Mouse (Mus musculus): ENCODE results near the gene Tmem109. TPM values are rescaled to one million over a fixed set of nuclear protein-coding genes. Genes with fewer than 3 reads are reported as not detected.

Gene Tmem109
- polyA plus RNA-seq, 1 experiment from 2014 or later: 94.5 TPM

- Histone ChIP-seq H3K9ac (ENCODE audit: low read length) (no peak overlapping the region), H3K27me3 (ENCODE audit: control insufficient read depth, insufficient read depth, low read length) (no peaks in the 10 kb centered on the region), H3K4me2 (ENCODE audit: low read length) (no peak overlapping the region), H3K4me3 (ENCODE audit: control insufficient read depth in 1 of 2, insufficient read depth in 1 of 2, low read depth in 1 of 2, low read length in 2 of 2) (no peak overlapping the region), H3K27ac (replicated peaks in 1 of 2; ENCODE audit: control insufficient read depth in 1 of 2, insufficient read depth in 1 of 2, low read depth in 2 of 2, low read length in 2 of 2) (no peak overlapping the region), H3K36me3 (ENCODE audit: control insufficient read depth, insufficient read depth, low read length) (no peaks in the 10 kb centered on the region), H3K4me1 (ENCODE audit: control insufficient read depth in 2 of 2, insufficient read depth in 2 of 2, low read length in 2 of 2) (no peaks in the 10 kb centered on the region), H3K9me3 (ENCODE audit: control insufficient read depth, low read length) (no peaks in the 10 kb centered on the region)
- WGBS: 77% methylated on average over 7 of the region's 7 CpGs
- ATAC-seq (ENCODE audit: insufficient number of reproducible peaks, insufficient read depth, low FRiP score, low read depth): no peak
Observed at GRCm38 (mm10) chr19:10824061-10824460, 57.7 kb downstream of the Tmem109 start.

DNA sequence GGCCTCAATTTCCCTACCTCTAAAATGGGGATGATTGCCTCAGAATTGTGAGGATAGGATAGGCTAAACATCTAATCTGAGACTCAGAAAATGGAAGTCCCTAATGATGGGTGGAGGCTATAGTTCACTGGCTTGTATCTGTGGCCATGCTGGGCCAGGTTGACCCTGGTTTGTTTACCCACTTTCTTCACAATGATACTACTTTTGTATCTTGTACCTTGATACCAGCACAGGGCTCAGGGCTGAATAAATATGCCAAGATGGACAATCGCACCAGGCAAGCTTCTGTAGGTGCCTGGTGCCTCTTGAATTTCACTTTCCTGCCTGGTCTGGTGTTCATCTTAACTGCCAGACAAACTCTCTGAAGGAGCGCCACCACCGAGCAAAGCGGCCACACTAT is 59.3 kb downstream of the Tmem109 start:
- no peak overlapping the region for H3K27ac ChIP-seq (replicated peaks in 1 of 2; ENCODE audit: control insufficient read depth in 1 of 2, insufficient read depth in 1 of 2, low read depth in 2 of 2, low read length in 2 of 2)
- H3K36me3 ChIP-seq (ENCODE audit: control insufficient read depth, insufficient read depth, low read length): no peaks in the 10 kb centered on the region
- no peaks in the 10 kb centered on the region for H3K9me3 ChIP-seq (ENCODE audit: control insufficient read depth, low read length)
- no peak for ATAC-seq (ENCODE audit: insufficient number of reproducible peaks, insufficient read depth, low FRiP score, low read depth)
- H3K4me1 ChIP-seq (ENCODE audit: control insufficient read depth in 2 of 2, insufficient read depth in 2 of 2, low read length in 2 of 2): peaks cover 0 to 2% of the 10 kb centered on the region in 2 experiments; a peak in 2 of 4 replicates
- H3K4me2 ChIP-seq (ENCODE audit: low read length): no peak overlapping the region
- no peaks in the 10 kb centered on the region for H3K27me3 ChIP-seq (ENCODE audit: control insufficient read depth, insufficient read depth, low read length)
- H3K9ac ChIP-seq (ENCODE audit: low read length): no peak overlapping the region
- WGBS: 85% methylated on average over 4 of the region's 4 CpGs
- H3K4me3 ChIP-seq (ENCODE audit: control insufficient read depth in 1 of 2, insufficient read depth in 1 of 2, low read depth in 1 of 2, low read length in 2 of 2): no peak overlapping the region

GRCm38 (mm10) chr19:10821319-10821718 is 60.5 kb downstream of the Tmem109 start:
- Histone ChIP-seq H3K4me1 (ENCODE audit: control insufficient read depth in 2 of 2, insufficient read depth in 2 of 2, low read length in 2 of 2) (peaks cover 0 to 2% of the 10 kb centered on the region in 2 experiments; a peak in 2 of 4 replicates), H3K4me2 (ENCODE audit: low read length) (no peak overlapping the region), H3K4me3 (ENCODE audit: control insufficient read depth in 1 of 2, insufficient read depth in 1 of 2, low read depth in 1 of 2, low read length in 2 of 2) (no peak overlapping the region), H3K27me3 (ENCODE audit: control insufficient read depth, insufficient read depth, low read length) (no peaks in the 10 kb centered on the region), H3K27ac (replicated peaks in 1 of 2; ENCODE audit: control insufficient read depth in 1 of 2, insufficient read depth in 1 of 2, low read depth in 2 of 2, low read length in 2 of 2) (no peak overlapping the region), H3K9me3 (ENCODE audit: control insufficient read depth, low read length) (no peaks in the 10 kb centered on the region), H3K36me3 (ENCODE audit: control insufficient read depth, insufficient read depth, low read length) (no peaks in the 10 kb centered on the region), H3K9ac (ENCODE audit: low read length) (no peak overlapping the region)
- no peak for ATAC-seq (ENCODE audit: insufficient number of reproducible peaks, insufficient read depth, low FRiP score, low read depth)
- 71% methylated on average over 7 of the region's 7 CpGs for WGBS

Other genes starting within 250 kb of the Tmem109 start
- 0.36 and 0.51 TPM in 2 replicates for gene Vwce, start 247.8 kb downstream of the Tmem109 start, polyA plus RNA-seq (2014; fragmentation: Nextera tagmentation; extraction: Ambion mirVana)
- not detected in 2 replicates for gene Pga5, start 203.9 kb downstream of the Tmem109 start, polyA plus RNA-seq (2014; fragmentation: Nextera tagmentation; extraction: Ambion mirVana)
- 28.4 and 30.0 TPM in 2 replicates for gene Vps37c, start 193.3 kb downstream of the Tmem109 start, polyA plus RNA-seq (2014; fragmentation: Nextera tagmentation; extraction: Ambion mirVana)
- 0.66 and 1.4 TPM in 2 replicates for gene Cd5, start 143.0 kb downstream of the Tmem109 start, polyA plus RNA-seq (2014; fragmentation: Nextera tagmentation; extraction: Ambion mirVana)
- gene Cd6, start 51.9 kb downstream of the Tmem109 start, polyA plus RNA-seq (2014; fragmentation: Nextera tagmentation; extraction: Ambion mirVana): not detected in 2 replicates
- 0.46 and 0.66 TPM in 2 replicates for gene Slc15a3, start 42.3 kb downstream of the Tmem109 start, polyA plus RNA-seq (2014; fragmentation: Nextera tagmentation; extraction: Ambion mirVana)
- 31.6 and 37.0 TPM in 2 replicates for gene Tmem132a, start 12.1 kb downstream of the Tmem109 start, polyA plus RNA-seq (2014; fragmentation: Nextera tagmentation; extraction: Ambion mirVana)
- 32.0 and 35.3 TPM in 2 replicates for gene Prpf19, start 13.2 kb upstream of the Tmem109 start, polyA plus RNA-seq (2014; fragmentation: Nextera tagmentation; extraction: Ambion mirVana)
- not detected in 2 replicates for gene Zp1, start 38.6 kb upstream of the Tmem109 start, polyA plus RNA-seq (2014; fragmentation: Nextera tagmentation; extraction: Ambion mirVana)
- 0.07 and 0.22 TPM in 2 replicates for gene Ptgdr2, start 55.2 kb upstream of the Tmem109 start, polyA plus RNA-seq (2014; fragmentation: Nextera tagmentation; extraction: Ambion mirVana)
- 12.9 and 14.7 TPM in 2 replicates for gene Ccdc86, start 67.3 kb upstream of the Tmem109 start, polyA plus RNA-seq (2014; fragmentation: Nextera tagmentation; extraction: Ambion mirVana)
- not detected in 2 replicates for gene Ms4a10, start 92.7 kb upstream of the Tmem109 start, polyA plus RNA-seq (2014; fragmentation: Nextera tagmentation; extraction: Ambion mirVana)
- 0.15 TPM in 1 of 2 replicates, not detected in the other for gene Ms4a15, start 111.2 kb upstream of the Tmem109 start, polyA plus RNA-seq (2014; fragmentation: Nextera tagmentation; extraction: Ambion mirVana)
- not detected in 2 replicates for gene Ms4a18, start 136.0 kb upstream of the Tmem109 start, polyA plus RNA-seq (2014; fragmentation: Nextera tagmentation; extraction: Ambion mirVana)
- not detected in 2 replicates for gene Ms4a8a, start 199.1 kb upstream of the Tmem109 start, polyA plus RNA-seq (2014; fragmentation: Nextera tagmentation; extraction: Ambion mirVana)
- not detected in 2 replicates for gene 1700017D01Rik, start 248.9 kb upstream of the Tmem109 start, polyA plus RNA-seq (2014; fragmentation: Nextera tagmentation; extraction: Ambion mirVana)

Measured in heart, embryonic 14.5 days (tissue).